In the genomic region with DNA sequence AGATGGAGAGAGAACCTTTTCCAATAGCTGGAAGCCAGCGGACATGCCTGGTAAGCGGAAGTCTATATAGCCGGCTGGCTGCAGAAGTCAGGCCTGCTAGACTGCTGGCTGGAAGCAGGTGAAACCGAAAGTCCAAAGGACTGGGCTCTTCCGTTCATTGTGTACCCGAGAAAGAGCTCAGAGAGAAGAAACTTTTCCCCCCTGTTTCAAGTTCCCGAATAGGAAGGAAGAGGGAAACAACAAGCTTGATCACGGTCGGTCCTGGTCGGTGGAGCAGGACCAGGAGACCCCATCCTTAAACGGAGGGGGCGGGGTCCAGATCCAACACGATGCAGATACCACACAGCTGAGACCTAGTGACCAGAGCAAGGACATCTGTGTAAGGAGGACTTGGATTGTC, we compare ENCODE assay signal across 9 mouse cellular contexts. TPM values are rescaled to one million over a fixed set of nuclear protein-coding genes. Genes with fewer than 3 reads are reported as not detected.
A peak's percentile ranks its signal among the peaks of the same experiment; 100 is the strongest.
DNase-seq lines count a peak whose midpoint lies in the region; ATAC-seq and TF ChIP-seq lines count a peak whose summit lies in the region.
"Had no signal": no experiment of that assay in that cellular context is flagged by ENCODE, and none has a peak within 500 bp of the region (broad histone marks: within the 10 kb centered on the region; RNA-seq: fewer than 3 reads in every experiment).

No protein-coding gene starts in this region.

- H3K9me3 ChIP-seq in ES-E14 (ENCODE audit: control insufficient read depth, insufficient read depth, low read depth, low read length), result no peaks in the 10 kb centered on the region
- no peaks in the 10 kb centered on the region; the same call in 1 of the 2 replicates for H3K9me3 ChIP-seq in intestine, embryonic 16.5 days (ENCODE audit: control insufficient read depth, low read length)
- H3K9me3 ChIP-seq in lung, embryonic 15.5 days, result no peaks in the 10 kb centered on the region

- H3K4me2 ChIP-seq in intestine, embryonic 16.5 days (ENCODE audit: low read depth, low read length), result peak overlapping the region; percentile 53
- H3K4me2 ChIP-seq in lung, embryonic 15.5 days, result peak overlapping the region; percentile 57

- peak; percentile 60 to 63 for DNase-seq in B cell, adult 2 months
- DNase-seq in ES-E14 (ENCODE audit: low read depth, low spot score), result no peak
- peak; percentile 47 to 57 for DNase-seq in thymus, postnatal 36 days
- DNase-seq in Muller cell, postnatal 12 days (ENCODE audit: inconsistent ontology term), result no peak
- DNase-seq in left cerebral cortex, adult 9 months (ENCODE audit: low spot score in 2 of 2), result no peak

- H3K27me3 ChIP-seq in intestine, embryonic 16.5 days (replicated peaks; ENCODE audit: control insufficient read depth, insufficient read depth, low read length), result no peaks in the 10 kb centered on the region
- no peaks in the 10 kb centered on the region for H3K27me3 ChIP-seq in lung, embryonic 15.5 days

- peaks cover 2 to 9% of the 10 kb centered on the region in 2 experiments; a peak in 1 of 4 replicates for H3K4me1 ChIP-seq in ES-E14 (ENCODE audit: control insufficient read depth in 2 of 2, insufficient read depth in 2 of 2, low read length in 2 of 2, poor library complexity in 1 of 2)
- H3K4me1 ChIP-seq in intestine, embryonic 16.5 days (ENCODE audit: control insufficient read depth, insufficient read depth, low read length), result peaks cover 7% of the 10 kb centered on the region
- peaks cover 17% of the 10 kb centered on the region for H3K4me1 ChIP-seq in lung, embryonic 15.5 days

- no peak overlapping the region for H3K27ac ChIP-seq in ES-E14 (ENCODE audit: insufficient read depth, low read depth, low read length, poor library complexity, severe bottlenecking)
- H3K27ac ChIP-seq in intestine, embryonic 16.5 days (ENCODE audit: low read length), result peak overlapping the region; percentile 73
- peak overlapping the region; percentile 89 for H3K27ac ChIP-seq in lung, embryonic 15.5 days

- peak; percentile 69 for ATAC-seq in intestine, embryonic 16.5 days
- no peak for ATAC-seq in lung, embryonic 15.5 days (ENCODE audit: borderline replicate concordance, extremely low read depth, low FRiP score, low TSS enrichment)
- no peak for ATAC-seq in erythroid progenitor cell, adult 5-6 weeks (replicated peaks; ENCODE audit: low FRiP score, poor library complexity, severe bottlenecking)

- in situ Hi-C loops in ES-E14 (cut with MboI; ENCODE audit: low sequenced_read_pairs in 2 of 2, unreplicated experiment in 2 of 2), result no loop called here

- no peaks in the 10 kb centered on the region for H3K36me3 ChIP-seq in ES-E14 (ENCODE audit: control insufficient read depth, insufficient read depth, low read length, poor library complexity, severe bottlenecking)
- no peaks in the 10 kb centered on the region for H3K36me3 ChIP-seq in intestine, embryonic 16.5 days (ENCODE audit: control insufficient read depth, insufficient read depth, low read length)
- no peaks in the 10 kb centered on the region for H3K36me3 ChIP-seq in lung, embryonic 15.5 days

- WGBS in intestine, embryonic 16.5 days, result 46% methylated on average over 13 of the region's 13 CpGs
- 34% methylated on average over 13 of the region's 13 CpGs for WGBS in lung, embryonic 15.5 days

- 0 out of 2 replicates have a peak overlapping the region, but pooled peaks have one; percentile 28 for H3K9ac ChIP-seq in ES-E14 (ENCODE audit: insufficient read depth, low read depth, low read length, poor library complexity, severe bottlenecking)
- H3K9ac ChIP-seq in intestine, embryonic 16.5 days (ENCODE audit: low read depth, low read length), result 0 out of 2 replicates have a peak overlapping the region, but pooled peaks have one; percentile 27
- H3K9ac ChIP-seq in lung, embryonic 15.5 days, result no peak overlapping the region

- peak overlapping the region; percentile 58 to 63; a peak in 2 of 4 replicates for H3K4me3 ChIP-seq in ES-E14 (ENCODE audit: insufficient read depth in 1 of 2, low read depth in 1 of 2, low read length in 2 of 2, poor library complexity in 1 of 2, severe bottlenecking in 1 of 2)
- H3K4me3 ChIP-seq in intestine, embryonic 16.5 days (ENCODE audit: low read length), result peak overlapping the region; percentile 28
- H3K4me3 ChIP-seq in lung, embryonic 15.5 days, result peak overlapping the region; percentile 23
- H3K4me3 ChIP-seq: myocyte had no signal

TF ChIP-seq in ES-E14, 5 proteins besides CTCF, POLR2A, EP300 and RAD21:
- TF ChIP-seq ZNF384 (IDR thresholded peaks at IDR 0.05; ENCODE audit: low read depth, low read length) (no peak), CHD2 (IDR thresholded peaks at IDR 0.05; ENCODE audit: low read depth, low read length) (no peak), MAFK (IDR thresholded peaks at IDR 0.05; ENCODE audit: insufficient read depth, low read depth, low read length) (no peak), ZC3H11A (IDR thresholded peaks at IDR 0.05; ENCODE audit: borderline replicate concordance, low read depth, low read length) (no peak), HCFC1 (IDR thresholded peaks at IDR 0.05; ENCODE audit: borderline replicate concordance, insufficient read depth, low read length) (no peak)
TF ChIP-seq in ES-E14: peak in this region for 0.

RNA-seq across cellular contexts. Expression of gene Lbr, which starts 9.6 kb away (rescaled TPM):
- 240 and 389 TPM in 2 replicates for total RNA-seq in ES-E14 (2012; rRNA removed)
- polyA plus RNA-seq in intestine, embryonic 16.5 days (2015; fragmentation: Nextera tagmentation; extraction: Ambion mirVana), result 123 and 130 TPM in 2 replicates
- polyA plus RNA-seq in lung, embryonic 15.5 days (2015; fragmentation: Nextera tagmentation; extraction: Ambion mirVana), result 131 and 137 TPM in 2 replicates
- 1,180 and 1,371 TPM in 2 replicates for total RNA-seq in erythroid progenitor cell, adult 5-6 weeks (2015; ENCODE audit: low replicate concordance)
- total RNA-seq in erythroid progenitor cell, adult 5-6 weeks (2017; ENCODE audit: low replicate concordance), result 1,191 and 1,354 TPM in 2 replicates

Comparison
In these comparisons a context has a peak if more than half of its experiments do, and no peak if none do; other contexts are left out.
1. DNase-seq: peak in B cell, adult 2 months (2 of 2) and thymus, postnatal 36 days (2 of 2); none in ES-E14 (single experiment), Muller cell, postnatal 12 days (single experiment) and left cerebral cortex, adult 9 months (0 of 2).
2. Peak in every context shown above with its lines, with median percentiles within 50 percentile points of each other: H3K4me3 ChIP-seq.